Mouse (Mus musculus) testis, postnatal 10 days (tissue): ENCODE measurements around the gene A1bg.

Source experiments
- DNase-seq: peaks from one replicate; pipeline ENCODE4 v3.0.0; 2021; ENCODE audit warnings: low spot score

Gene A1bg

DNA sequence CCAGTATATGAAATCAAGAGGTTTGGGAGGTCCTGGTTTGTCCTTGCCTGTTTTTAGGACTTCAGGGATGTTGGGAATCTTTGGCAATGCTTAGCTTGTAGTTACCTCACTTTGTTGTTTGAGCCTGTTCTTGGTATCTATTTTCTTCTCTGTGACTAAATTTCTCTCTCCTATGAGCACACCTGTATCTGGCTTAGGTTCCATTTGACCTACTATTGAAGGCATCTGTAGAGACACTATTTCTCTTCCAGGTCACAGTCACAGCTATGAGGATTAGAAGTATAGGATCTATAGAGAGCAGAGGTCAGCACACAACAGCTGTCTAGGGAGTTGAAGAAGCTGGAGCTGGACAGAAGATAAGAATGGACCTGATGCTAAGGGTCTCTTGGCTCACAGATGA is at the start of gene A1bg:
Gene A1bg (minus strand): TSS at position 101 of the 400 bp plus-strand sequence.
- DNase-seq = no peak

DNA sequence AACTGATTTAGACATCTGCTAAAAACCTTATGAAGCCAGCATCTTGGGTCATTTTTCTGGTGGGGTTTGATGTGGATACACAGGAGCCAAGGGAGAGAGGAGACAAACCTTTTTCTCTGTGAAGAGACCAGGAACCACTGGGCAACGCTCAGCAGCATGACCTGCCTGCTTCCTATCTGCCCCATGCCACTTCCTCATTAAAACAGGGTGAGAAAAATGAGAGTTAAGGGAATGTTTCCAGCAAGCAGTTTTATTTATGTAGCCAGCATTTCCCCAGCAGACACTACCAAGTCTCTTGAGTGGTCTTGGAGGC is 45.7 kb upstream of the A1bg start:
- no peak for DNase-seq

DNA sequence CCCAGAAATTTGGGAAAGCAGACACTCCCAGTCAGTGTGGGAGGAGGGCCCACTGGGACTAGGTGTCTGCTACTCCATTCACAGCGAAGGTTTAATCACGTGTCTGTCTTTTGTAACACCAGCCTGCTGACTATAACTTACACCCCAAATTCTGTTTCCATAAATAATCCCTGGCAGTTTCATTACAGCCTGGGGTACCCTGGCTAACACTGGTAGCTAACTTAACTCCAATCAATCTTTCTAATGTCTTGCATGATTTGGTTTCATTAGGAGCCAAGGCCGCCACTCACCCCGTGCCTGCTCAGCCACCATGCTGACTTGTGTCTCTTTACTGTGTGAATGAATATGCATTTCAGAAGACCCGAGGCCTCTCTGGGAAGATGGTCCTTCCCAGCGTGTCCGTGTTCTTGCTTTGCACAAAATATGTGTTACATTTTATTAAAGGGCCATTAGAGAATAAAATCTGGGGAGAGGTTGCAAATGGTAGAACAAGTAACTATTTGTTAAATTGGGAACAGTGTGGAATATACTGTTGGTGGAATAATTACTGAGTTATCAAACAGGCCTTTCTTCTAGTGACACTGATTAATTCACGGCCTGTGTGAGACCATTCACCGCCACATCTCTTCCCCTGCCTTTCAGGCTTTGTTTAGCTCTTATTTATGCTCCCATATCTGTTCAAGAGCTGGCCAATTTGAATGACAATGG is 45.2 kb upstream of the A1bg start:
- DNase-seq = no peak

DNA sequence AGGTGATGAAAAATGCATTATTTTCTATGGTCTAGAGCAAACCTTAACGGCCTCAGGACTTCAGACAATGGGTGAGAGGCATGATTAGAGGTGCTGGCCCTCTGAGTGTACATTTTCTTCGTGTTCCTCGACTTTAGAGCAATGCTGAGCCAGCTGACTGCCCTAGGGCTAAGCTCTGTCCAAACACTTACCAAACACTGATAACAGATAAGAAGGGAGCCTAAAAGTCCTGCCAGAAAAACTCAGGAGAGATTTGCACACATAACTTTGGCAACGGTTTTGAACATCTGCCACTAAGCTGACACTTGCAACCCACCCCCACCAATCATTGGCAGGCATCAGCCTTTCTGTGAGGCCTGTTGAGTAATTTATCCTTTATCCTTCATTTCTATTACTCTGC is 2.9 kb upstream of the A1bg start:
- no peak for DNase-seq

DNA sequence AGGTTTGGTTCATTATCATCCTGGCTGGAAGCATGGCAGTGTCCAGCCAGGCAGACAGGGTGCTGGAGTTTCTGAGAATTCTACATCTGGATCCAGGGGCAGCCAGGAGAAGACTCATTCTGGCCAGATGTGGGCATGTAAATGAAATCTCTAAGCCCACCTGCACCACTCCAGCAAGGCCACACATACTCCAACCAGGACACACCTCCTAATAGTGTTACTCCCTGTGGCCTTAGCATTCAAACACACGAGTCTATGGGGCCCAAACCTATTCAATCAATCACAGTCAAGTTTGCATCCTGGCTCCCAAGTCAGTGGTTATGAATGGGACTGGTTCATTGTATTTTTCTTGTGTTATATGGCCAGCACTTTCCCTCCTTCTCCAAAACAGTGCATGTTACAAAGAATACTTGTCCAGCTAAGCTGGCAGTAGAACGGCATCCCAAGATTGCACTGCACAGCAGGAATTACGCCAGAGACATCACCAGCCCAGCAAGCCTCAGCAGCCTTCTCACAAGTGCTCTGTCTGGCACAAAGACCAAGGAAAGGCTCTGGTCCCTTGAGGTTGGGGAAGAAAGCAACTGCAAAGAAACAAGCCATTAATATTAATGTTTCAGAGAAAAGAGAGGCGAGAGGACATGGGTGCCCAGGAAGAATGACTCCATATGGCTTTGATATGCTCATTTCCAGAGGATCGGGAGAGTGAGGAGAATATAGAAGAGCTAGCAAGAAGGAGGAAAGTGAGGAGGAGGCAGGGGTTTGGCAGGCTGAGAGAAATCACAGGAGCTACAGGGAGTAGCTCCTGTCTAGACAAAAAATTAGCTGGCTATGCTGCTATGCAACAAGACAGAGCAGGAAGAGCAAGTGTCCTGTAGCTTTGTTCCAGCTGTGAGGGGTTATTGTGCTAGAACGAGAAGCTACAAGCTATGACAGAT is 18.8 kb downstream of the A1bg start:
- no peak for DNase-seq

DNA sequence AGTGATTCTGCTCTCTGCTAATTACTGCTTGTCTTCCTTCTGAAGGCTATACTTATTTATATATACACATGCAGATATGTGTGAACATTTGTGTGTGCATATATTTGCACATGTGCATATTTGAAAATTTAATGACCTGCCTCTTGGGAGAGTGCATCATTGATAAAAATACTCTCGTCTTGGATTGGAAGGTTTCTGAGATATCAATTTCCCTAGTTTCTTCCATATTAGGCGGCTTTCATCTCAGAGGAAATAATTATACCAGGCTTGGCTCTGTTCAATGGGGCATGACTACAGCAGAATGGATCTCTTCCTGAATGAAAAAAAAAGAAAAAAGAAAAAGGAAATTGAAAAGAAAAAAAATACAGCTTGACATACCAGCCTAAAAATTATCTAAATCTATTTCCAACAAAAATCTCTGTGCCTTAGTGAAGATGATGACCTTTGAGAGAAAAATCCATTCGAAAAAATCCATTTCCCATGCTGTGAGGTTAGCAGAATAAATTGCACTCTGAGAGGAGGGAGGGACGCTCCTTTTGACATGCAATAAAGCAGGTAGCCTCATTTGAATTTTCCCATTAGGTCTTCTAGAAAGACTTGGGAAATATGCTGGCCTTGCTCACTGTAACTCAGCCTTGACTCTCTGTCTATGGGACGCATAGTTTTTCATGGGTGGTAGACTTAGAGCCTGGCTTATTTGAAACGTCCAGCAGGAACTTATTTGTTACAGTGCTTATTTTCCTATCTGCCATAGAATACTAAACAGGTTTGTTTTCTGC is 24.4 kb downstream of the A1bg start:
- DNase-seq = no peak

DNA sequence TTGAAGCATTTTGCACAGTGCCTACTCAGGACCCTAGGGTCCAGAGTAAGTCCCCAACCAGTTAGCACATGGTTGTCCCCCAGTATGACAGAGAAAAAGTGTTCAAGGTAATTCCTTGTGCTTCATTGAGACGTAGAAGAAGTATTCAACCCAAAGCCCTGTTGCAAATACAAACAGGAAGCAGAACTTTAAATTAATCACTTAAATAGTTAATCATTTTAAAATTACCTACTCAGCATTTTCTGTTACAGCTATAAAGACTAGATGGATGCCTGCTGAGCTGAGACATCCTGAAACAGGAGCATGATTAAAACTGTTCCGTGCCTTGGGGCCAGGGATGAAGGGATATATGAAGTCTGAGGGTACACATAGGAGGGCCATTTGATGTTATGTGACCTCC is 26.8 kb downstream of the A1bg start:
- DNase-seq = no peak

DNA sequence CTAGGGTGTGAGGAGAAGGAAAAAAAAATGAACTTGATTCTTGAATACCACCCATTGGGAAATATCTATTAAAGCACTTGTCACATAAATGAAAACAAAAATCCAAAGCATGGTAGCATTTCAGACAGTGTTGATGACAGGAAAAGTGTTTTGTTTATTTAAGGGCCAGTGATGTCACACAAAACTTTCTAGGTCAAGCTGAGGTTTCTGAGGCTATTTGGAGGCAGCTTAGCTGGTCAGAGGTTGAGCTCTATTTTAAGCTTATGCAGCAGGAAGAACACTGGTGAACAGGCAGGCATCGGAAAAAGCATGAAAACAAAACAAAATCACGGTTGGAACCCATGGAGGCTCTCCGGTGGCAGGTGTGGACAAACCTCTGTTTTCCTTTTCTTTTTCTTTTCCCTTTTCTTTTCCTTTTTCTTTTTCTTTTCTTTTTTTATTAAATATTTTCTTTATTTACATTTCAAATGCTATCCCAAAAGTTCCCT is 29.8 kb downstream of the A1bg start:
- DNase-seq = no peak

DNA sequence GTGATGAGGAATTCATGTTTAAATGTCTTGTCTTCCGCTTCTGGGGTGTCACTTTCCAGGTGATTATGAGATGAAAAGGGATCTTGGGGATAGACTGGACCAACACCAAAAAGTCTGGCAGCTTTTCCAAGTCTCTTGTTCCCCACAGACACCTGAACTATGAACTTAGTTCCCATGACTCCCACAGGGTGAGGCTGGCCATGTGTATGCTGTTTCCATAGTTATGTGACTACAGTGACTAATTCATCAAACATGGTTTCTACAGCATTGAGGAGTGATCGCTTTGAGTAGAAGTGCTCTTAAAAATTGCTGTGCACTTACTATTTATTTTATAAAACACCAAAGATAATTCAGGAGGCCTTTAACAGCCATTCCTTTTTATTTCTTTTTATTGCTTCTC is 34.1 kb downstream of the A1bg start:
- no peak for DNase-seq

DNA sequence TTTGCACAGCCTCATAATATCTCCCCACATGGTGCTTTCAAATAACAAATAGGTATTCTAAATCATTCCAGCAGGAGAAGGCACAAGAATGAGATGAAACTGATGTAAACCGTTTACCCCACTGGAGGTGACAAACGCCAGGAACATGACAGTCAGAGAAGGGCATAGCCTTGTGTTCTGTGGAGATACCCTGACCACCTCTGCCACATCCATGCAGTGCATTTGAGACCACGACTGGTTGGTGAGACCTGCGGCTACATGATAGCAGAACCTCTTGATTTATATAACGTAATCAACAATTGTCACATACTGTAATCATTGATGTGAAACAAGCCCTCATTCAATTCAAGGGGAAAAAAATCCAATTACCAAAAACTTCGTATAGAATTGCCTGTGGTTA is 47.1 kb downstream of the A1bg start:
- no peak for DNase-seq

DNA sequence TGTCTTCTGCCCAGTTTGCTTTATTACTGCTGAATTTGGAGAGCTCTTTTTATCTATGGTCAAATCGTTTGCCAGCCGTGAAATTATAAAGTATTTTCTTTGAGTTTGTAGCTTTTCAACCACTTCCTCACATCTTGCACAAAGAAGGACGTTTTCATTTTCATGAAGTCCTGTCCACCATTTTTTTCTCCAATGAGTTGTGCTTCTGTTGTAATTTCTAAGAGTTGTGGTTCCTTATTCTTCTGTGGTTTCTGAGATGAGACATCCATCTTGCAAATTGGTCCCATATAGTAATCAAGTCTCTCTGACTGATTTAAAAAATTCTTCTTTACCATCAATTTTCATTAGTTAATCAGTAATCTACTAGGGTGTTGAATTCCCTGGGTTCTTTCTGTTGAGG is 60.4 kb downstream of the A1bg start:
- no peak for DNase-seq

DNA sequence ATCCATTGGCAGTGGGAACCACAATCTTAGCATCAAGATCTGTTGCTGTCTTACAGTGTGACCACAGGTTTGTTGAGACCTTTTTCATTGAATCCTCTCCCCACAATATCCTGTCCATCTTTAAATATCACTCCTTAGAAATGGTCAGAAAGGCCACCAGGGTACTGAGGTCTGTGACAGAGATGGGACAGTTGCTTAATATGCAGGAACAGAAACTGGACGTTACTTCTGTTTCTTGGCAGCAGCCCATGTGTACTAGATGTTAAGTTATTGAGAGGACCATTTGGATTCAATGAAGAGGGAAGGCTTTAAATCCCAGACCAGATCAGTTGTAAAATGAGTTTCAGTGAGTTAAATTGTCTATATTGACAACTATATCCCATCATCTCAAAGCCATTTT is 67.7 kb downstream of the A1bg start:
- DNase-seq = no peak

DNA sequence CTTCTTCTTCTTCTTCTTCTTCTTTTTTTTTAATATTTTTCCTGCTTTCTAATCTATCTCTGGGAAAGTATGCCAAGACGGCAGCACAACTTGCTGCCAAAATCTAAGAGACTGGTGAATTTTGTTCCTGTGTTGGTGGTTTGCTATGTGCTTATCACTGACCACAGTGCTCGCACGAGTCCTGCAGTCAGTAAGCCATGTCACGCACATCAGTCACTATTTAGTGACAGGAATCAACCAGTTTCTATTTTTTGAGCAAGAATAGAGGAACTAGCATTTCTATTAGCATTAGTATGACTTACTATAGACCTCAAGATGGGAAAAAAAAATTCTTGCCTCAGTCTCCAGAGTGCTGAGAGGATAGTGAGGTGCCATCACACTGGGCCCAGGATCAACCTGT is 68.7 kb downstream of the A1bg start:
- no peak for DNase-seq

DNA sequence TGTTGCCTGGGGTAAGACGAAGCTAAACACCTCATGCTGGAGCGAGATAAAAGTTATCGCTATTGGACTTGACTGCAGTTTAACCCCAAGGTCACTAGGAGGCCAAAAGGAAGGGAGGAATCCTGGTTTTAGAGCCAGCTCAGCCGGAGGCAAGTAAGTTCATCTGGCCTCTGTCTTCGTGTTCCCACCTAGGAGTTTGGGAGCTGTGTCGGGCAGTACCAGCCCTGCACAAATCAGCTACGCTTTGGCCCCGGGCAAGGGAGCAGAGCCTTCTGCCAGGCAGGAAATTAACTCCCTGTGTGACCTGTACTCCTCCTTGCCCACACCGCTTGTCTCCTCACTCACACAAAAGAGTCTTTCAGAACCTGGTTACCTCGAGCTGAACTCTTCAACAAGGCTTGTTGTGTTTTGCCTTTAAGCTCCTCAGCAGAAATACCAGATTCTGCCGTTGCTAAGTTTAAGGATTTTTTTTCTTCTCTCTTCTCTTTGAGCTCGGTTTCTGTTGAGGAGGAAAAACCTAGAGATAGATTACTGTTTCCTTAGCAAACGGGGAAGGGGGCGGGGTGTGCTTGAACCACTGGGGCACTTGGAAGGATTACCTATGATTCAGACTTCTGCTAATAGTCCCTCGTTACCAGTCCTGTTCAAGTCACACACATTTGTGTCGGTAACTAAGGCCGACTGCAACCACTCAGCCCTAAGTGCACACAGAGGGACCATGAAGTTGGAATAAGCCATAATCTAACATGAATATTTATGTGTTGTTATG is 69.4 kb downstream of the A1bg start, which contains the start of gene Fam84b:
Gene Fam84b (minus strand): TSS at position 548 of the 769 bp plus-strand sequence.
- DNase-seq = peak; percentile 50

DNA sequence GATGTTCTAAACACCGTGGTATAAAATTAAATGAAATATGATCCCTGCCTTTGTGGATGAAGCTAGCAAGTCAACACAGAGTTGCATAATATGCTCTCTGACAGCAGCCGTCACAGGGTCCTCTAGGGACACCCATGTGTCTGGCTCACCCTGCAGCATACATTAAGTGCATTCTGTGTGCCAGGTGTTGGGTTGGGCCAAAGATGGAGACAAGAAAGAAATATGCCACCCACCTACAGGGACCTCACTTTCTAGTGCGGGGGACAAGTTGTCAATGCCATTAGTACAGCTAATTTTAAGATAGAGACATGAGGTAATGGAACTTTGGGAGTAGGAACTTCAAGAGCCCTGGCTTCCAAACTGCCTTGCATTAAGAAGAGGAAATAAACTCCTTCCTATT is 74.2 kb downstream of the A1bg start:
- no peak for DNase-seq
